Mouse (Mus musculus) activated CD4-positive, CD25-positive, alpha-beta regulatory T cell, adult 4 months (primary cell): ENCODE data around the gene Cox11. TPM values are rescaled to one million over a fixed set of nuclear protein-coding genes. Genes with fewer than 3 reads are reported as not detected.

Experiments used
- ATAC-seq: one replicate; pipeline ENCODE4 v1.8.0; 2017
- polyA plus RNA-seq, 2 experiments: library from polyadenylated mRNA; unstranded; fragments of 100-300 nt; shearing (Covaris generic); gene quantifications; one replicate each; pipeline ENCODE4 v1.2.1; 2017

The Cox11 gene
- polyA plus RNA-seq = 10 to 100 TPM; 18.5 to 24.9 TPM

- ATAC-seq = peak; percentile 94
Measured at GRCm38 (mm10) chr11:90637440-90638311, at the start of gene Cox11, which contains the start of gene Stxbp4. Gene Cox11, plus strand, starts transcription at chr11:90638173. Gene Stxbp4, minus strand, starts transcription at chr11:90638084.

DNA sequence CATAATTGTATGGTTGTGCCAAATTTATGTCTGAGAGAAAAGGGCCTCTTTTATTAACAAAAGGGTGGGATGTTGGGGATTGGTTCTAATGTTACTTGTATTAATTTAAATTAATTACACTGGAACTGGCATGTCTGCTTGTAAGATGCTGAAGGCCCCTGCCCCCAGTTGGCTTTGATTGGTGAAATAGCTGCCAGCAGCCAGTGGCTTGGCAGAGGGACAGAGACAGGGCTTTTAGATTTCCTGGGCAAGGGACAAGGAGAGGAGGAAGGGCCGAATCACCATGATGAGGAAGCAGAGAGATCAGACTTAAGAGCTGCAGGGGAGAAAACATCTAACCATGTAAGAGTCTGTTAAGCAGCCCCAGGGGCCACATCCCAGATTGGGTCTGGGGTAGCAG is 47.0 kb upstream of the Cox11 start:
- ATAC-seq = no peak

- ATAC-seq = no peak
Measured at GRCm38 (mm10) chr11:90595826-90596225, 42.1 kb upstream of the Cox11 start.

- ATAC-seq = no peak
Measured at GRCm38 (mm10) chr11:90603066-90603465, 34.9 kb upstream of the Cox11 start.

DNA sequence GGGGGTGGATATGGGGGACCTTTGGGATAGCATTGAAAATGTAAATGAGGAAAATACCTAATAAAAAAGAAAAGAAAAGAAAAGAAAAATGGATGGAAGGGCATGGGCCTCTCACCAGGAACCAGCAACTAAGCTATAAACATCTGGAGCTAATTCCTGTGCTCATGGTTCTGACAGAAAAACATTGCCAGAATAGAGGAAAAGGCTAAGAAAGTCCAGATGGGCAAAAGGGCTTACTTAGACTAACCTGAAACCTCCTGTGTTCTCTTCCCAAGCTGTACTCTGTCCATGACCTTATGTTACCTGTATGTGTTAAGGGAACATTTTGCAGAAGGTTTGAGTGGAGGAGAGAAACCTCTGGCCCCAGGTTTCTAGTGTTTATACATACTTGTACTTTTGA is 25.9 kb upstream of the Cox11 start:
- no peak for ATAC-seq

DNA sequence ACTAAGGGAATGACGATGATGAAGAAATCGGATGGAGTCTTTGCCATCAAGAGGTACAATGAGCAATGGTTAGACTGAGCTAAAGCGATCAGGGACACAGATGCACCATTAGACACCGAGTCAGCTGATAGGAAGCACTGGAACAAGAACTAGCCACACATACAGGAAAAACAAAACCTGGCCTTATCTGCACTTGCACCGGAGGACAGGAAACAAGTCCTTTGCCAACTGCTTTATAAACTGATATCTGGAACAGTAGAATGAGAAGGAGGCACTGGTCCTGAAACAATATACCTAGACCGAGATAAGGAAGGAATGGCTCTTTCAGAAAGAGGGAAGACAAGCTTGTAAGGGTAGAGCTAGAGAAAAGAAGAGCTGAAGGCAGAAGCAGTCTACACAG is 23.2 kb upstream of the Cox11 start:
- no peak for ATAC-seq

- no peak for ATAC-seq
Measured at GRCm38 (mm10) chr11:90616431-90616830, 21.5 kb upstream of the Cox11 start.

DNA sequence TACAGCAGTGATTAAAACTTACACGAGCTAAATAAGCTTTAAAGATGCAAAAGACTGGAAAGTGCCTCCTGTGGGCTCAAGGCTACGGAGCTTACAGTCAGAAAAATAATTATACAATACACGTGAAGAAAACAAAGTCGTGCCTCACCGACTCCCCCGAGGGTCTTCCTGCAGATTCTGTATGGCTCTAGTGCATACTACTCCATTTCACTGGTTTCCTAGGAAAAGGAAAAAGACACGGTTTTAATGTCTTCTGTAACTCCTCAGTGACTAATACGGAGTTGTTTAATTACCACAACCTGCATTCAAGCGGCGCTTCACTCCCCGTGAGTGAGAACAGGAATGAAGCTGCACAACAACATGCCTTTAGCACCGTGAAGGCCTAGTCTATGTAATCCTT is 15.9 kb upstream of the Cox11 start:
- ATAC-seq = no peak

DNA sequence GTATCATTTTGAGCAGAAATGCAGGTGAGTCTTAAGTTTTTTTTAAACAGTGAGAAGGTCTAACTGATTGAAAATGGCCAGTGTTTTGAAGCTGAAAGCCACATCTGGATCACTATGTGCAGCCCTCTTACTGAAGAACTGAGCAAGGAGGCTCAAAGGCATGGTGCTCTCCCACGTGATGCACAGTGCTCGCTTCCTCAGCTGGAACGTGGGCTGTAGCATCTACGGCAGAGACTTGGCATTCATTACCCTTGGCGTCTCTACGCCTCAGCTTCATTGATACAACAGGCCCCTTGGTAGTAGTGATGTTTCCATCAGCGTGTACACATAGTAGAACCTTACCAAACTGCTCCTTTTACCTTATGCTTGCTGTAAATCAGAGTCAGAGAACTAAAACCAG is 15.5 kb upstream of the Cox11 start:
- ATAC-seq = no peak

- ATAC-seq = no peak
Measured at GRCm38 (mm10) chr11:90623477-90623876, 14.5 kb upstream of the Cox11 start.

DNA sequence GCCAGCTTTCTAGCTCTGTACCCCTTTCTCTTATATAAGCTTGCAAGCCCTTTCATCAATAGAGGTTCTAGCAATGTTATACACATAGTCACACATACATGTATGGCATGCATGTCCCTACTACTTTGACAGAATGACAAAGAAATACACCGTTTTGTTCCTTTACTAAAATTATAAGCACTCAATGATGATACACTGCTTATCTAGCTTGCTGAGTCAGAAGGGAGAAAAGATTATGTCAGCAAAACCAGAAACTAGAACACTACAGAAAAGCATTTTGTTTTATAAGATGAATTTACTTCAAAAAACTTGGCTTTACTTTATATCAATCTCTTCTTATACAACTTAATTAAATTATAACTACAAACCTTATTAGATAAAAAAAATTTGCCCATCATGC is 12.8 kb upstream of the Cox11 start:
- no peak for ATAC-seq

GRCm38 (mm10) chr11:90627751-90628150 is 10.2 kb upstream of the Cox11 start:
- ATAC-seq = no peak

DNA sequence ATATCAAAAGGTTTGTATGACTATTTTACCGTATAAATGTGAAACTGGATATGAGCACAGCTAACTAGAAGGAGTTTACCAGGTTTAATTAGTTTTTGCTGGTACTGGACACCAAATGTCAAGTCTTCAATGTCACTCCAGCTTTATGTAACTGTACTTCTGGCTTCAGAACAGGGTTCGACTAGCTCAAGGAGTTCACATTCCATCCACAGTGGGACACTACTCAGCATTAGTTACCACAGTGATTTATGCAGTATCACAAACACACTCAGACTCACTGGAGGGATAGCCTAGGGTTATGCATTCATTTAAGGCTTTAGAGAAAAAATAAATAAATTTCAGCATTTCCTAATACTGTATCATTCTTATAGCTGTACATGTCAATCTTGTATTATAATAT is 5.5 kb upstream of the Cox11 start:
- ATAC-seq = no peak

- ATAC-seq = no peak
Measured at GRCm38 (mm10) chr11:90634661-90635060, 3.3 kb upstream of the Cox11 start.

GRCm38 (mm10) chr11:90638312-90638830 is 398 bp downstream of the Cox11 start:
- ATAC-seq = peak; percentile 20

- no peak for ATAC-seq
Measured at GRCm38 (mm10) chr11:90649777-90650176, 11.8 kb downstream of the Cox11 start.

DNA sequence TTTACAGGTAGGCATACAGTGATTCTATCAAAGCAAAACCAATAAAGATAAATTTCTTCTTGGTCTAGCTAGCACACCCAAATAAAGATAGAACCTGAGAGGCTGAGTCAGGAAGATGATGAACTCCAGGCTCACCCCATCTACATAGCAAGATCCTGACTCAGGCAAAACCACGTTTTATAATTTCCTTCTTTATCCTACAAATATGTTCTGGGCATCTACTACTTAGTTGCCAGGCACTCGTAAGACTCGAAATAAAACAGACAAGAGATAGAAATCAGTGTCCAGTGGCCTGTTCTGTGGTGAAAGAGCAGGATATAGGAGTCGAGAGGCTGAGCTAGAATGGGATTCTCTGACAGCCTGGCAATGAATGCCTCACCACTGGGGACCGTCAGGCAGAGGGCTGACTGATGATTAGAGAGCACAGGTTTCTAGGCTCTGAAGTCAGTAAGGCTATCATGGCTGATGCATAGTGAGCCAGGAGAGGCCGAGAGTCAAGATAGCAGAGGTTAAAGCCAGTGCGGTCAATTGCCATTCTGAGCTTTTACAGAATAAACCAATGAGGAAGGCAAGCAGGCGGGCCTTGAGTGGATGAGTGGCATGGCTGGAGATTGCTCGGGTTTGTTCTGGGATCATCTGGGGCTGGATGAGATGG is 12.4 kb downstream of the Cox11 start:
- ATAC-seq = no peak

- no peak for ATAC-seq
Measured at GRCm38 (mm10) chr11:90652603-90653002, 14.6 kb downstream of the Cox11 start.

GRCm38 (mm10) chr11:90657527-90657926 is 19.6 kb downstream of the Cox11 start:
- ATAC-seq = no peak

DNA sequence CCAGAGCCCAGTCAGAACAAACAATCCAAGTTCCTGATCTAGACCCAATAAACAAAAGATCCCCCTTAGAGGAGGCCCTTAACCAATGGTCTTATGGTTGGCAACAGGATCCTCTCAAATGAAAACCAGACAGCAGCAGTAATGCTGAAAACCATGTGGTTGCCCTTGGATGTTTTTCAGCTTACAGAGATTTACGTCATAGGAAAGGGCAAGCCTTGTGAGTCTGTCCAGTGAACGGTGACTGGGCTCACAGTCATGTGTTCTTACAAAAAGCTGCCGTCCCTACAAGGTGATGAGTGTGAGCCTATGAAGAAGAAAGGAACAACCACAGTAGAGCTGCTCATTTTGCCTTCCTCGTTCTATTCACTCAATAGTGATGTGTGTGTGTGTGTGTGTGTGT is 22.7 kb downstream of the Cox11 start:
- no peak for ATAC-seq

DNA sequence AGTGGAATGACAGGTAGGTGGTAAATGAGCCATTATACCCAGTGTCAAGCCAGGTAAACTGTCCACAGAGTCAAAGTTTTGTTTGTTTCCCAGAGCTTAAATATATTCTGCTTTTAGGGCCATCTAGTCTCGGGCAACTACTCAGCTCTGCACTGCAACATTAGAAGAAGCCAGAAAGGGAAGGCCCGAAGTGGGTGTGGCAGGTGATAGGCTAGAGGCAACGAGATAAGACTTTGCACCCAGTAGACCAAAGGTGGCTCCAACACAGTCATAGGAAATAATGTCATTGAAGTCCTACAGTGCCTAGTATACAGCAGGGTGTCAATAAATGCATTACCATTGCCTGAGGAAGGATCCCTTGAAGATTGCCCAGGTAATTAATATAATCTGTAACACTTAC is 25.1 kb downstream of the Cox11 start:
- ATAC-seq = no peak

- no peak for ATAC-seq
Measured at GRCm38 (mm10) chr11:90663618-90664297, 25.8 kb downstream of the Cox11 start.

- ATAC-seq = no peak
Measured at GRCm38 (mm10) chr11:90664345-90664986, 26.5 kb downstream of the Cox11 start.
